ENCODE assay signal across 26 mouse cellular contexts in the genomic region with DNA sequence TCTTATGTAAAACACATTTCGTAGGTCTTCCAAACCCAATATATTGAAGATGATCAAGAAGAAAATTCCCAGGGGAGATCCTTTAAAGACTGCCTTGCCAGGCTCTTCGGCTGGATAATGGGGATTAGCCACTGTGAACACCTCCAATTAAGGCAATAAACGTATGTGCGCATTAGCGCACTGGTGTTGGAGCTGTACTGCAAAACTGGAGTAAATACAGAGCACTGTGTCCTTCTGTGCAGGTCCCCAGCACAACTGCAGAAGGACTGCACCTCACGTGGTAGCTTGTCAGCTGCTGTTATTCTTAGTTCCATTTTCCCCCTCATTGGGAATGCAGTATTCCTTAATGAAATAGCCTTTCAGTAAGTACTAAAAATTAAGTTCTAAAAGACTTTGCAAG.
DNase-seq lines count a peak whose midpoint lies in the region; ATAC-seq and TF ChIP-seq lines count a peak whose summit lies in the region.
"Had no signal": no experiment of that assay in that cellular context is flagged by ENCODE, and none has a peak within 500 bp of the region (broad histone marks: within the 10 kb centered on the region; RNA-seq: fewer than 3 reads in every experiment).

No protein-coding gene starts in this region.

- no peaks in the 10 kb centered on the region for H3K4me1 ChIP-seq in forebrain, embryonic 11.5 days (replicated peaks; ENCODE audit: control insufficient read depth, insufficient read depth, low read length)
- H3K4me1 ChIP-seq in forebrain, postnatal 0 days (ENCODE audit: insufficient read depth), result no peaks in the 10 kb centered on the region
- no peaks in the 10 kb centered on the region for H3K4me1 ChIP-seq in forebrain, embryonic 14.5 days (ENCODE audit: control insufficient read depth, insufficient read depth, low read length)
- no peaks in the 10 kb centered on the region; the same call in 1 of the 2 replicates for H3K4me1 ChIP-seq in forebrain, embryonic 16.5 days (replicated peaks; ENCODE audit: control insufficient read depth, insufficient read depth, low read length)
- H3K4me1 ChIP-seq: embryonic facial prominence, embryonic 13.5 days; embryonic facial prominence, embryonic 15.5 days had no signal

- no peaks in the 10 kb centered on the region for H3K9me3 ChIP-seq in forebrain, embryonic 11.5 days (ENCODE audit: control insufficient read depth, low read length)
- no peaks in the 10 kb centered on the region for H3K9me3 ChIP-seq in forebrain, postnatal 0 days (ENCODE audit: low read length)
- H3K9me3 ChIP-seq in forebrain, embryonic 14.5 days (replicated peaks; ENCODE audit: control insufficient read depth, low read length), result no peaks in the 10 kb centered on the region
- H3K9me3 ChIP-seq in forebrain, embryonic 16.5 days (ENCODE audit: control insufficient read depth, low read length), result no peaks in the 10 kb centered on the region
- H3K9me3 ChIP-seq: embryonic facial prominence, embryonic 13.5 days; embryonic facial prominence, embryonic 15.5 days; forebrain, embryonic 10.5 days had no signal

- H3K4me3 ChIP-seq in forebrain, embryonic 11.5 days (ENCODE audit: low read depth, low read length), result no peak overlapping the region
- H3K4me3 ChIP-seq in forebrain, postnatal 0 days (ENCODE audit: low read depth, low read length), result no peak overlapping the region
- H3K4me3 ChIP-seq in forebrain, embryonic 14.5 days (ENCODE audit: low read depth, low read length), result no peak overlapping the region
- H3K4me3 ChIP-seq in forebrain, embryonic 16.5 days (replicated peaks; ENCODE audit: low read length), result no peak overlapping the region
- H3K4me3 ChIP-seq: embryonic facial prominence, embryonic 13.5 days; embryonic facial prominence, embryonic 15.5 days; erythroblast, embryonic 14.5 days; forebrain, embryonic 10.5 days had no signal

- no peaks in the 10 kb centered on the region for H3K36me3 ChIP-seq in forebrain, embryonic 11.5 days (ENCODE audit: control insufficient read depth, insufficient read depth, low read length)
- H3K36me3 ChIP-seq in forebrain, postnatal 0 days (ENCODE audit: insufficient read depth), result no peaks in the 10 kb centered on the region
- H3K36me3 ChIP-seq in forebrain, embryonic 14.5 days (ENCODE audit: control insufficient read depth, insufficient read depth, low read length), result no peaks in the 10 kb centered on the region
- H3K36me3 ChIP-seq in forebrain, embryonic 16.5 days (ENCODE audit: control insufficient read depth, insufficient read depth), result no peaks in the 10 kb centered on the region
- H3K36me3 ChIP-seq: embryonic facial prominence, embryonic 13.5 days; embryonic facial prominence, embryonic 15.5 days; forebrain, embryonic 10.5 days; G1E had no signal

- no peak for DNase-seq in forebrain, embryonic 11.5 days (ENCODE audit: low spot score)
- no peak for DNase-seq in forebrain, postnatal 0 days
- DNase-seq in forebrain, embryonic 14.5 days (ENCODE audit: low spot score), result peak; percentile 12
- peak; percentile 8 for DNase-seq in brain, adult 2 months (ENCODE audit: low read depth, low spot score)
- DNase-seq: adrenal gland, adult 8-10 months; adrenal gland, postnatal 14 days; adrenal gland, postnatal 36 days; B cell, adult 2 months; cerebellum, adult 11 months; cerebellum, adult 18-20 months; cerebellum, adult 8-10 months; cerebellum, adult 9-11 months; cerebellum, postnatal 14 days; cerebellum, postnatal 36 days; embryo, embryonic 11 days had no signal

- H3K9ac ChIP-seq in forebrain, embryonic 11.5 days (ENCODE audit: low read length), result no peak overlapping the region
- no peak overlapping the region for H3K9ac ChIP-seq in forebrain, postnatal 0 days
- no peak overlapping the region for H3K9ac ChIP-seq in forebrain, embryonic 14.5 days (ENCODE audit: low read length)
- no peak overlapping the region for H3K9ac ChIP-seq in forebrain, embryonic 16.5 days (replicated peaks; ENCODE audit: low read depth, low read length)
- H3K9ac ChIP-seq: embryonic facial prominence, embryonic 13.5 days; embryonic facial prominence, embryonic 15.5 days had no signal

- 44% methylated on average over 6 of the region's 6 CpGs for WGBS in forebrain, embryonic 11.5 days
- 39% methylated on average over 6 of the region's 6 CpGs for WGBS in forebrain, postnatal 0 days
- 21% methylated on average over 6 of the region's 6 CpGs for WGBS in forebrain, embryonic 14.5 days
- WGBS in forebrain, embryonic 16.5 days, result 24% methylated on average over 6 of the region's 6 CpGs

- no peak overlapping the region for H3K27ac ChIP-seq in forebrain, embryonic 11.5 days (ENCODE audit: low read depth, low read length)
- no peak overlapping the region for H3K27ac ChIP-seq in forebrain, postnatal 0 days (ENCODE audit: low read depth, low read length)
- H3K27ac ChIP-seq in forebrain, embryonic 14.5 days (ENCODE audit: low read depth, low read length), result no peak overlapping the region
- no peak overlapping the region for H3K27ac ChIP-seq in forebrain, embryonic 16.5 days (ENCODE audit: low read length)
- H3K27ac ChIP-seq: embryonic facial prominence, embryonic 13.5 days; embryonic facial prominence, embryonic 15.5 days; forebrain, embryonic 10.5 days had no signal

- H3K27me3 ChIP-seq in forebrain, embryonic 11.5 days (ENCODE audit: control insufficient read depth, insufficient read depth, low read length), result no peaks in the 10 kb centered on the region
- H3K27me3 ChIP-seq in forebrain, postnatal 0 days (ENCODE audit: insufficient read depth, low read length), result no peaks in the 10 kb centered on the region
- no peaks in the 10 kb centered on the region for H3K27me3 ChIP-seq in forebrain, embryonic 14.5 days (replicated peaks; ENCODE audit: control insufficient read depth, insufficient read depth, low read length)
- H3K27me3 ChIP-seq in forebrain, embryonic 16.5 days (replicated peaks; ENCODE audit: control insufficient read depth, insufficient read depth, low read length), result no peaks in the 10 kb centered on the region
- H3K27me3 ChIP-seq: CH12.LX; embryonic facial prominence, embryonic 13.5 days; embryonic facial prominence, embryonic 15.5 days had no signal

- no peak for TF ChIP-seq CTCF in forebrain, postnatal 0 days (IDR thresholded peaks at IDR 0.05; ENCODE audit: low read depth)

- H3K4me2 ChIP-seq in forebrain, embryonic 11.5 days (ENCODE audit: low read depth, low read length, severe bottlenecking), result no peak overlapping the region
- H3K4me2 ChIP-seq in forebrain, postnatal 0 days (ENCODE audit: low read depth), result no peak overlapping the region
- no peak overlapping the region for H3K4me2 ChIP-seq in forebrain, embryonic 14.5 days (ENCODE audit: low read length)
- no peak overlapping the region for H3K4me2 ChIP-seq in forebrain, embryonic 16.5 days (ENCODE audit: low read length)
- H3K4me2 ChIP-seq: embryonic facial prominence, embryonic 13.5 days; embryonic facial prominence, embryonic 15.5 days had no signal

- peak; percentile 63; the same call in 1 of the 2 replicates for ATAC-seq in forebrain, embryonic 11.5 days (replicated peaks; ENCODE audit: low FRiP score)
- no peak for ATAC-seq in forebrain, postnatal 0 days
- no peak for ATAC-seq in forebrain, embryonic 14.5 days
- no peak for ATAC-seq in forebrain, embryonic 16.5 days
- no peak; the same call in 1 of the 2 replicates for ATAC-seq in cerebellum, adult (ENCODE audit: insufficient number of reproducible peaks, low FRiP score, low TSS enrichment)
- ATAC-seq: activated CD4-positive, CD25-positive, alpha-beta regulatory T cell, adult 4 months; CD4-positive, CD25-positive, alpha-beta regulatory T cell, adult 4 months; Patski had no signal

Comparison
In these comparisons a context has a peak if more than half of its experiments do, and no peak if none do; other contexts are left out.
1. DNase-seq: peak in forebrain, embryonic 14.5 days (single experiment) and brain, adult 2 months (single experiment); none in forebrain, embryonic 11.5 days (single experiment) and forebrain, postnatal 0 days (single experiment).